Mouse (Mus musculus): Measurements from ENCODE around the gene Ttc28.

- TF ChIP-seq CTCF (conservative IDR thresholded peaks at IDR 0.05 in 1 of 2, IDR thresholded peaks at IDR 0.05 in 1 of 2; ENCODE audit: low read depth in 2 of 2, low read length in 2 of 2) (no peak), POLR2A (IDR thresholded peaks at IDR 0.05; ENCODE audit: low read depth, low read length) (no peak), RAD21 (IDR thresholded peaks at IDR 0.05; ENCODE audit: low read depth, low read length) (no peak), TBP (conservative IDR thresholded peaks at IDR 0.05; ENCODE audit: low read depth, low read length) (no peak), IRF4 (IDR thresholded peaks at IDR 0.05; ENCODE audit: low read depth, low read length) (no peak), EP300 (IDR thresholded peaks at IDR 0.05; ENCODE audit: low read length) (no peak)
Observed at GRCm38 (mm10) chr5:111119805-111120204, 240.2 kb downstream of the Ttc28 start.

Measured in CH12.LX (cell line).